Mouse (Mus musculus): ENCODE results near the gene Ralgps1. TPM values are rescaled to one million over a fixed set of nuclear protein-coding genes. Genes with fewer than 3 reads are reported as not detected.
A peak's percentile ranks its signal among the peaks of the same experiment; 100 is the strongest.

Ralgps1 gene
- total RNA-seq, 4 experiments from 2014 or later, result 4.2 to 12.7 (median 8.0) TPM

DNA sequence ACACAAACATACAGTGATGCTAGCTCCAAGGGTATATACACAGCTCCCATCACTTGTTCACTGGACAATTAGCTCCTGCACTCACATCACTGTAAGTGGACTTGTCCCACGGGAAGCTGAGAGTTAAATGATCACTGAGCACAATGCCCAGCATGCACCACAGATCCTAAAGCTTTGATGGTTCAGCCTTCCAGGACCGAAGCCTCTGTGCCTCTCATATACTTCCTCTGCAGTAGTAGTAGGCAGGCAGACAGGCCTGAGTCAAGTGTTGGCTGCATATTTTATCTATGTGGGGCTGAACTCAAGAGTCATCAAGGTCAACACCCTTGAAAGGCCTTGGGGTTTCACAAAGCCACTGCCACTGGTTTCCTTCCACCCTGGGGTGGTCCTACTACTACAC is 49.6 kb downstream of the Ralgps1 start:
- no peak for DNase-seq

DNA sequence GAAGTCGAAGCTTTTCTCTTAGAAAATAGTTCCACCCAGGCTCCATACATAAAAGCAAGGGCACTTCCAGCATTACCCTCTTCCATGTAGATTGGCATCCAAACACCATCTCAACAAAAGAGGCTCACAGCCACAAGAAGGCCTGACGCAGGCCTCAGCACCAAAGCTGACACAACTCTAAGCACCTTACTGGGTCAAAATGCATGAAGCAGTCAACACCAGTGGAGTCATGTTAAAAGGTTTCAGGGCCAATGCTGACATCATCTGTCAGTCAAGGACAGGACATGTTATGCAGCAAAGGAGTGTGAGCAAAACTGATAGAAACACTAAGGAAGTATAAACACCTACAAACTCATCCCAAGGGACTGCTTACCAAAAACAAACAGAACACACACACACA is 50.3 kb downstream of the Ralgps1 start:
- peak; percentile 43 for DNase-seq

DNA sequence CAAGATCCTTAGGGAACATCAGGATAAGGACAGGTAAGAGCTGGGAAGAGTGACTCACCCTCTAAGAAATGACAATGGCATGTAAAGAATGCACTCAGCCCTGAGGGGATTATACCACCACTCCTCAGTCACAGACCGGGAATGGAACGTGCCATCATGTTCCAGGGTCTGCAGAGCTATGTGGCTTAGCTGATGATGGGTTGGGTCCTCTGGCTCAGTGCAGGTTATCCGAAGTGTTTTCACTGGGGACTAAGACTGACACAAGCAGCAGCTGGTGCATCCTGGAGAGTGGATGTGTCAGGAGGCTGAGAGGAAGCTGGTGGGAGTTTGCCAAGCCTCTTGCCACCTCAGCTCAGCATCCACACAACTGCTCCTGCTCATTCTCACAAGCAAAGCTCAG is 50.7 kb downstream of the Ralgps1 start:
- DNase-seq, result no peak

DNA sequence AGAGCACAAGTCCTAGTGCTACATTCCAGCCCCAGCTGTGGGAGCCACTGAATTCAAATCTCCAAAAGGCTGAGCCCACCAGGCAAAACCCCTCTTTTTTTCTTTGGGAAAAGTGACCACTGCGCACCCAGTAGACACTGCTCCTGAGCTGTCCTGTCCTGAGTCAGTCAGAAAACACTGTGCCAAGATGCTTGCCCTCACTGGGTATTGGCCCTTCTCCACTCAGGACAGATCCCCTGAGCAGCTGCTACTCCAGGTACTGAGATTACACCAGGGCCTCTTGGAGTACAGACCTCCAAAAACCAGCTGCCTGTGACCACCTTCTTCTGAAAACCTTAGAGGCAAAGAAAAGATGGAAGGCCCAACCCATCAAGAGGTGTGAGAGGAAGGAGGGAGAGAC is 51.4 kb downstream of the Ralgps1 start:
- no peak for DNase-seq

DNA sequence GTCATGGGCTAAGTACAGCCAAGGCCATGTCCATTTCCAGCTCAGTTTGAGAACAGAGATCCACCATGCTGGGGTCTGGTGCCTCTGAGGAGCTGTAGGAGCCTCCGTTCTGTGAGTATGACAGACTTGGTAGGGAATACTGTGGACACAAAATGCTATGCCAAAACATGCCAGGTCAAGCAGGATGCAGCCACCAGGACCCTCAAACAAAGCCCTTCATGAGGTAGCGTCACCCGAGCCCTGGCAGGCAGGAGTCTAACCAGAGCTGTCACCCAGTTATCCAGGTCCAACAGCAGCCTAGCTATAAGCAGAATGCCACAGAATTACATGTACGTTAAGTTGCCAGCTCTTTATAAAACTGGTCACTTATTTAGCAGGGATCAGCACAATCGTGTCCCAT is 51.8 kb downstream of the Ralgps1 start:
- no peak for DNase-seq

DNA sequence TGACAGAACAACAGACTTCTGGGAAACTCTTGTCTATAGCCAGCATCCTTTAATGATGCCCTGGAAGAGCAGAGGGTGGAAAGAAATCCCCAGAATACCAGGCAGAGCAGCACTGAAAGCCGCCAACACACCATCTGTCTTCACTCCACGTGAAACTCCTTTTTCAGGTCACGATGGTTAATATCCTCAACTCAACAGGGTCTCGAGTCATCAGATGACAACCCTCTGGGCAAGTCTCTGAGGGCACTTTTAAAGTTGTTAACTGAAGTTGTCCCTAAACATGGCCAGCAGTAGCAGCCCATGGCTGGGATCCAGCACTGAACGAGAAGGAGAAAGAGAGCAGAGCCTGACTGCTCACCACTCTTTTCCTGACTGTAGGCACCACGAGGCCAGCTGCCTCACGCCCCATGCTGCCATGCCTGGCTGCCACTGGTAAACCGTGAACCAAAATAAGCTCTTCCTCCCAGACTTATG is 52.8 kb downstream of the Ralgps1 start:
- no peak for DNase-seq

DNA sequence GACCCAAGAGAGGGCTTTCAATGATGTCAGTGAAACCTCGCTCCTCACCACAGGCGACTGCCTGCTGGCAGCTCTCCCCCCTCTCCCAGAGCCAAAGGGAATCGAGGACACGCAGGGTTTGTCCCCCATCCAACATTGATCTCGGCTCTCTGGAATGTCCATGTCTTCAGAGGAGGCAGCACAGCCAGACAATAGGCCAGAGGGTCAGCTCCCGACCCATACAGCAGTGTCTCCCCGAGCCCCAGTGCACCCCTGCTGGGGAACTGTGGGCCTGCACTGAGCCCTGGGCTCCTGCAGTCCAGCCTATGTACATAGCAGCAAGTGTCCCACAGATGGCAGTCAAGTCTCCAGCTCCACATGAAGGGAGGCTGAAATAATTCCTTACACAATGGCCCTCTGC is 54.8 kb downstream of the Ralgps1 start:
- peak; percentile 67 for DNase-seq

DNA sequence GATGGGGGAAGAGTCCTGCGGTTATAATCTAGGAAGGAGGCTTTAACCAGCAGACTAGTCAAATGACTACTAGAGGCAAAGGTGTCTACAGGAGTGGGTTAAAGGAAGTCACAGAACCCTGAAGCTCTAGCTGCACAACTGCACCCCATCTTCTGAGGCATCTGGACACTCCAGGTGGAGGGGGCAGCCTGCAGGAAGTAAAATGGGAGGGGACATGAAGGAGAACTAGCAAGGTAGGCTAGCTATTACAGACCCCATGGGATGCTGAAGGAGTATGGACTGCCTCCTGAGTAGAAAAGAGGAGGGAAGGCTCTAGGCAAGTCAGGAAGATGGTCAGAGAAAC is 55.3 kb downstream of the Ralgps1 start:
- DNase-seq, result no peak

DNA sequence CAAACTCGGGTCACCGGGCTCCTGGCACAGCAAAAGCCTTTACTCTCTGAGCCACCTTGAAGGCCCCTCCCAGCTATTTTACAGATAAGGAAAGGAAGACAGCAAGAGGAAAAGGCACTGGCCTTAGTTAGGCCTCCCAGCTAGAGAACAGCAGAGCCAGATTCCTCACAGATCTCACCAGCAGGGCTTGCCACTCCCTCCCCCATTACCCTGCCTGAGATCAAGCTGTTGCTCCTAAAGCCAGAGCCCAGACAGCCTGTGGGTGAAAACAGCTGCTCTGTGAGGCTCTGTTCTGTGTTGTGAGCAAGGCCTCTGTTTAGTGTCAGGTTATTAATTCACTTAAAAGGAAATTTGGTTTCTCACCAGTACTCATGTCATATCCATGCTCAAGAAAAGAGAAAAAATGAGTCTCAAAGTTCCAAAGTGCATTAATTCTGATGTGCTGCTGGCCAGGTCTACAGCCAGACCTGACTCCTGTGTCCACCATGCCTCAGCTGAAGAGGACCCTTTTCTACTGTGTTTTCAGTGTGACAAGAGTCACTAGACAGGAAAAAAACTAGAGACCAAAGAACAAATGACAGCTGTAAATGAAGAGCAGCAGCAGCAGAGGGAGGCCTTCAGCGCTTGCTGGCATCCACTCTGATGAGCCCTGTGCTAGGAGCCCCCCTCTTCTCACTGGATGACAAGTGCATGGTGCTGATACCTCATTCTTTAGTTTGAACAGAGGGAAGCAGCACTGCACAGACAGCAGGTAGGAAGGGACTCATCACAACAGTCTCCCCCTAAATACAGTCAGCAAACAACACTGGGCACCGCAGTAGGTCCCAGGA is 55.8 kb downstream of the Ralgps1 start:
- DNase-seq, result no peak

DNA sequence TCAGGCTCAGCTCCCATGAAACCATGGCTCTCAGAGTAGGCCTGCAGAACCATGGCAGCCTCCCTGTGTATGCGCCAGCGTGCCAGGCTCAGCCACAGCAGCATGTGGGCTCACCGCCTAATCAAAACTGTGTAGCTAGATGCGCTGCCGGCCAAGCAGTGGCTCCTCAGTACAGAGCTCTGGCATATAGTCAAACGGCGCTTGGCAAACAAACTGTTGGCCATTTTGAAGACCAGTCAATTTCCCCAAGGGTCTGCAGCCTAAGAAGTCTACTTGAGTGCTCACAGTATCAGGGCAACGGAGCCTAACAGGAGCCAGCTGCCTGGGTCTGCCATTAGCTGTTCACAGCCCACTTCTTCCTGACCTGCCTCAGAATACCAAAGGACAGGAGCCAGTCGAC is 61.9 kb downstream of the Ralgps1 start:
- no peak for DNase-seq

DNA sequence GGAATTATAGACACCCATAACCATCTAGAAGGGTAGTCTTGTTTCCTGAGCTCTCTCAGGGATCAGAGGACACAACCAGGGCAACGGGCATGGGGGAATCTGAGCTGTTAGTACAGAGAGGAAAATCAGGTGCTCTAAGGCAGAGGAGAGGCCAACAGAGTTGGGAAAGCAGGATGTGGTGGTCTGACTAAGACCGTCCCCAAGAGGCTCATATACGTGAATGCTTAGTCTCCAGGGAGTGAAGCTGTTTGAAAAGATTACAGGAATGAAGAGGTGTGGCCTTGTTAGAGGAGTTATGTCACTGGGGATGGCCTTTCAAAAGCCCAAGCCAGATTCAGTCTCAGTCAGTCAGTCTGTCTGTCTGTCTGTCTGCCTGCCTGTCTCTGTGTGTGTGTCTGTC is 64.7 kb downstream of the Ralgps1 start:
- no peak for DNase-seq

DNA sequence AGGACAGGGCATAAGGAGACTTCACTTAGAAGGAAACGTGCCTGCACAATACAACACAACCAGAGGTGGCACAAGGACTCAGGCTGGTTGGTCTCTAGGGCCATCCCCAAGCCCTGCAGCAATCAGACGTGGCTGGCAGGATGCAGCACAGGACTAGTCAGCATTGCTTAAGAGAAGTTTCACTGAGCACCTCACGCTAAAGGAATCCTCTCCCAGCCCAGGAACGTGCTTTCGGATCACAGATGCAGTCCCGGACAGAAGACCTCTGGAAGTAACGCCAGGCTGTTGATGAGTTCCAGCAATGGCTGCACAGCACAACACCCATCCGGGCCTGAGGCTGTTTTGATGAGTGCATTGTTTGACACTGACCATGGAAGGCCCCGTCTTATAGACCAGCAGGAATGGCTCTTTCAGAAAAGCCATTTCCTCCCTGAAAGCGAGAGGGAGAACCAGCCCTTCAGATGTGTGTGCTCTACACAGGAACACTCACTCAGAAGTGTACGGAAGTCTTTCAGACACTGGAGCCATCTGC is 67.8 kb downstream of the Ralgps1 start:
- DNase-seq, result no peak

DNA sequence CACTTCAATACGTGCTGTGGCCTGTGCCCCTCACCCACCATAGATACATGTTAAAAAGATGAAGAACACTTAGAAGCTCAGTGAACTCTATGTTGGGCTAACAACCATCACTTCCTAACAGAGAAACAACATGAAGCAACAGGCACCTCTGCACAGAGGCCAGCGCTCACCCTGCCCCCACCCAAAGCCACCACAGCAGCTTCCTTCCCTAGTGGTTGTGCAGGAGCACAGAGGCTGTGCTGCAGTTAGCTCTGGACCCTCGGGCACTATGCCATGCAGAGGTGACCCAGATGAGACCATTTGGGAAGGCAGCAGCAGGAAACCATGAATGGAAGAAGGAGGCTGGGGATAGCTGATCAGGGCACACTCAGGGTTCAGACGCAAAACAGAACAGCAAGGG is 68.5 kb downstream of the Ralgps1 start:
- DNase-seq, result no peak

DNA sequence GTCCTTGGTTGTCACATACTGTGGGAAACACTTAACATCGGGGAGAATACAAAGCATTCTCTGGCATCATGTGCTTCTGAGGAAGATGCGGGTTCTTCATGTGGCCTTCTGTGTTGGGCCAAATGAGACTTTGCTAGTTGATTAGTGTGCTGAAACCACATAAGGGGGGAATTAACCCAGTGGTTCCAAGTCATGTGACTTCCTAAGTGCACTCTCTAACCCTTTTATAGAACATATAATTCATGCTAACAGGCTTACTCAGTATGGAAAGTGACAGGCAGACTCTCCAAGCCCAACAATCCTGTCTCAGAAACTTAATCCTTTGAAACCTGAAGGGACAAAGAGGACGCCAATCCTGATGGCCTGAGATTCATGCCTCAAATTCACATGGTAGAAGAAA is 68.9 kb downstream of the Ralgps1 start:
- DNase-seq, result no peak

DNA sequence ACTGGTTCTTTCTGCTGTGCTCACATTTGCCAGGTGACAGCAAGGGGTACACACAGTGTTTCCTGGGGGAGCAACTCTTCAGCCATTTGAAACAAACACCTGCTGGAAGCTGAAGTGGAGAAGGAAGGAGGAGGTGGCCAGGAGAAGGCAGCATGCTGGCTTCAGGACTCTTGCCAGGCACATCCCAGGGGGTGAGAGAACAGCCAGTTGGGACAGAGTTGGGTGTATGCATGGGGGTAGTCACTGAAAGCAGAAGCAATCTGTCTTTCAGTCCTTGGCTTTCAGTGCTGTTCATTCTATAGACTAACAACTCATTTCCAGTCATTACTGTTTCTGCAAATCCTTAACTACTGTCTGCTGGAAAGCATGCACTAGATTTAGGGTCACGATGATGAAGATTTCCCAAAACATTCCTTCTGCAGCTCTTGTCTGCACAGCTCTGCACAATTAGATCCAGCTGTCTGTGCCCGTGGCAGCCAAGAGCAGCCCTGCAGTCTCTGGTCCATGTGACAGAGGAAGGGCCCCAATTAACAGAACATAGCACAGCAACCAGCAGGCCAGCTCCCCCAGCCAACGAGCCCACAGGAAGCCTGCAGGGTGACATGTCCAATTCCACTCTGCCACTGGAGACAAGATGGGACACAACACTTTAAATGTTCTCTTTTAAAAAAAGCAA is 70.8 kb downstream of the Ralgps1 start:
- no peak for DNase-seq

DNA sequence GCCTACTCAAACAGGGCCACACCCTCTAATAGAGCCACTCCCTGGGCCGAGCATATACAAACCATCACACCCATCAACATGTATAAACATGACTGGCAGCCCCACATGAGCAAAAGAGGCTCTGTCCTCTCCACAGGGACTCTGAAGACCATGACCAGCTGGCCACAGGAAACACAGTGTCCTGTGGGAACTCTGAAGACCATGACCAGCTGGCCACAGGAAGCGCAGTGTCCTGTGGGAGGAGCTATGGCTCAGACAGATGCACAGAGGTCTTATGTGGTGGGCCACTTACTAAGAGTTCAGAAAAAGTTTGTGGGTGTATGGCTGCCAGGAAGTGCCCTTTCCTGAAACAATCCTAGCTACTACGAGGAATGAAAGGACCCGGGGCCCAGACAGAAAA is 72.4 kb downstream of the Ralgps1 start:
- no peak for DNase-seq

DNA sequence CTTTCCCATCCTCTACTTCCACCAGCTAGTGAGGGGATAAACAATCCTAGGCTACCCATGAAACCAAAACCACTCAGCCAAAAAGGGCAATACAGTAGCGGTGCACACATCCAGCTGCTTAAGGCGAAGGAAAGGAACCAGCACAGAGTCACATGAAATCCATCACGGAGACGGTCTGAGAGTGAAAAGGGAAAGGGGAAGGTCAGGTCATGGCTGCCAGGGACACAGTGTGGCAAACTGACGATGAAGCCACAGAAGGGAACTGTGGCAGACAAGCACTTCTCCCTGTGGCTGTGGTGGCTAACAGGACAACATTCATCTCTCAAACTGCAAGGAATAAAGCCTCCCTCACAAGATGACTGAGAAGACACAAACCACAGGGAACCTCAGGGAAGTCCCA is 76.2 kb downstream of the Ralgps1 start:
- DNase-seq, result no peak

DNA sequence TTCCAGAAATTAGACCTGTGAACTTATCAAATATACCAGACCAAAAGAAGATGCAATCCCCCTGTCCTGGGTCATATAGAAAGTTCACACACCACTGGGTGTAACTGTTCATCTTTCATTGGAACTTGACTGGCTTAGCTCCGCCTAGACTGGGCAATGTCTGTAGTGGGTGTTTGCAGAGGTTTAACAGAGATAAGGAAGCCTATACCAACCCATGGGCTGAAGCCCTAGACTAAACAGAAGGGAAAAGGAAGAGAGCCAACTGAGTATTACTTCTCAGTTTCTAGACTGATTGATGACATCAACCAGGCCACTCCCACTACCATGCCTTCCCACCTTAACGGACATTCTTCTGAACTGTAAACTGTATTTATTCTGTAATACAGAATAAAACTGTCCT is 79.2 kb downstream of the Ralgps1 start:
- no peak for DNase-seq

DNA sequence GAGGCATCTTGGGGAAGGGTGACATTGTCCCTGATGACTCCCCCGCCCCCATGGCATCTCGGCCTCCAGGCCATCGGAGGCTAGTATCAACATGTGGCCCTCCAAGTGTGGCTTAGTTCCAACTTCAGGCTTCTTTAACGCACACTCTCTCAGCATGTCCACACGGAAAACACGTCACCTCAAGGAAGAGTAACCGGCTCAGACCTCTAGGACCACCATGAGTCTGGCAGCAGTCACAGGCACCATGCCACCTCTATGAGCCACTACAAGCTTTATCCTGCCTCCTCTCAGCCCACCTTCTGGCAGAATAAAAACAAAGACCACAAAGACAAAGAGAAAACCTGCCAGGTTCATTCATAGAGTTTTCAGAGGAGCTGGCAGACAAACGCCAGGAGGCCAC is 80.8 kb downstream of the Ralgps1 start:
- no peak for DNase-seq

DNA sequence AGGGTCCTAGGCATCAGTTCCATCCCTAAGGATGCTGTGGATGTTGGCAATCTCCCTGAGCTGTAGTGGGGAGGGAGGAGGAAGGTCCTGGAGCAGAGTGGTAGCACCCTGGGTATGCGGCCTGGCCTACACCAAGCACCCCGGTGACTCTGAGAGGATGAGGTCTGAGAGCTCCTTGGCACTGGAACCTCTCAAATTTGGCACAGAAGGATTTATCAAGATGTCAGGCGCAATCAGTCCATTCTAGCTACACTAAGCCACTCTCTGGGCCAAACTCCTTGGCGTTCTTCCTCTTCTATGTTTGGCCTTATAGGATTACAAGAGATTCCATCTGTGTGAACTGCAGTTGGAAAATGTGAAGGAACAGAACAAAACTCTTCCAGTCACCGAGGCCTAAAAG is 82.4 kb downstream of the Ralgps1 start:
- no peak for DNase-seq

DNA sequence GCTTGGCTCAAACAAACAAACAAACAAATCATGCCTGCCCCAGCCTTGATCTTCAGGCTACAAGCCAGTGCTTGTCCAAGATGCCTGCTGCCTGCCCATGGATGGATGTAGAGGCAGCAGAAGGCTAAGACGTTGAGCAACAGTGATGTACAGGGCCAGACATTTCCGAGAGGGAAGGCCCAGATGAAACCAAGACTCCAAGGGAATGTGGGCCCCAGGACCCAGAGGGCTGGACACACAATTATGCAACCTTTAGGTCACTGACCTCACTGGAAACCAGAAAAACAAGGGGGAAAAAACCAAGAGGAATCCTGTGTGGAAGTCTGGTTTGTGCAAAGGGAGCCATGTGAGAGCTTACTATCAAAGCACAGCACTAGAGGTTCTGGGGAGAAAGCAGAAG is 87.6 kb downstream of the Ralgps1 start:
- no peak for DNase-seq

DNA sequence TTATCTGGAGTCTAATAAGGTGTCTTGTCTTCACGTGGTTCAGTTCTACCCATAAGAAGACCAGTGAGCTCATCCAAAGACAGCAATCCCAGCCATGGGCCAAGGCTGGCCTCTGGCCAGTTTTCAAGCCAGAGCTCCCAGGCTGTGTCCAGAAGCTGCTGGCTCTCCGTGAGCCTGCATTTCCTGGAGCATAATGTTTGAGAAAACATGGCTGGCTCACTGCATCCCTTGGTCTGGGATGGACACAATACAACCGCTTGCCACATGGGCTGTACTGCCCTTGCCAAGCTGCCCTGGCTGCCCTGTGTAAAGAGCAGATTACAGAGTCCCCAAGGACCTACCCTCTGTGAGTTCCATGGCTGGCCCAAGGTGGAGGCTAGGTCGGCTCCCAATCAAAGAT is 88.4 kb downstream of the Ralgps1 start:
- DNase-seq, result peak; percentile 55

DNA sequence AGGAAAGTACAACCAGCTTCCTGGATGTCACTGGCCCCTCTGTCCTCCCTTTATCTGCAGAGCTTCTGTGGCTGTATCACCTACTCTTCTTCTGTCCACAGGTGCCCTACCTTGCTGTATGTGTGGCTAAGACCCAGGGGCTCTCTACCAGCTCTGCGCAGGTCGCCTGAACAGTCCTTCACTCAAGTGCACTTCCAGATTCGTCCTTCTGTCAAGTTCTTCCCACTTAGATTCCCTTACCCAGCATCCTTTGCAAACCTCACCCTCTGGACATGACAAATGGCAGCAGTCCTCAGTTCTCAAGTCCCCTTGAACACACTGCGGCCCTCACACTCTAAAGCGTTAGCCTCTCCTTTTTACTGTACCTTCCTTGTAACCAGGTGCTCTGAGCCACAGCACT is 89.5 kb downstream of the Ralgps1 start:
- no peak for DNase-seq

DNA sequence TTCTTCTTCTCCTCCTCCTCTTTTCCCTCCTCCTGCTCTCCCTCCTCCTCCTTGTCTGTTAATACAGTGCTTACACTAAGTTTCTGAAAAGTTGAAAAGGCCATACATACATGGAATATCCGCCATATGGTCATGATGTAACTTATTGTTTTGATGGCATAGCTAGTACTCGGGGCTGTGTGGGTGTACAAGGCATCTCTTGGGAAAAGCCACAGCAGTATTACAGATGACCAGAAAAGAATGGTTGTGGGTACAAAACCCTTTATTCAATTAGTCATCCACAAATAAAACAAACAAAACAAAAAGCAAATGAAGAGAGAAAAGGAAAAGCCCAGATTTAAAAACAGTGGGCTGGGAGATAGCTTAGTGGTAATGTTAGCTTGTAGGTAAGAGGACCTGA is 90.8 kb downstream of the Ralgps1 start:
- DNase-seq, result no peak

All from adrenal gland, adult 8-10 months (tissue).